Mouse (Mus musculus) macrophage (primary cell): ENCODE results near the gene Dennd1b. TPM values are rescaled to one million over a fixed set of nuclear protein-coding genes. Genes with fewer than 3 reads are reported as not detected.

Source experiments
- H3K27ac ChIP-seq: fragments of 350-480 bp; formaldehyde crosslinking; 2 replicates; pipeline ENCODE4 v1.9.0; 2021
- H3K36me3 ChIP-seq: fragments of 350-480 bp; formaldehyde crosslinking; 2 replicates; pipeline ENCODE4 v1.9.0; 2021; ENCODE audit errors: inconsistent target
- H3K4me3 ChIP-seq: fragments of 350-480 bp; formaldehyde crosslinking; 2 replicates; pipeline ENCODE4 v1.9.0; 2021; ENCODE audit errors: inconsistent target
- H3K79me2 ChIP-seq: fragments of 350-480 bp; formaldehyde crosslinking; 2 replicates; pipeline ENCODE4 v1.9.0; 2021; ENCODE audit errors: inconsistent target
- WGBS: methylation state at CpG from one replicate; pipeline ENCODE4 v1.1.7; 2026; ENCODE audit warnings: inconsistent platforms; ENCODE audit not compliant: missing documents; 5-methylcytosine and 5-hydroxymethylcytosine counted together
- polyA plus RNA-seq: library from polyadenylated mRNA; stranded (reverse); fragments of 250-400 nt; gene quantifications from 3 replicates; pipeline ENCODE4 v1.2.4, GENCODE M21; 2018; ENCODE audit warnings: inconsistent platforms

Gene Dennd1b
- polyA plus RNA-seq, 1 experiment from 2014 or later = 13.8 TPM

DNA sequence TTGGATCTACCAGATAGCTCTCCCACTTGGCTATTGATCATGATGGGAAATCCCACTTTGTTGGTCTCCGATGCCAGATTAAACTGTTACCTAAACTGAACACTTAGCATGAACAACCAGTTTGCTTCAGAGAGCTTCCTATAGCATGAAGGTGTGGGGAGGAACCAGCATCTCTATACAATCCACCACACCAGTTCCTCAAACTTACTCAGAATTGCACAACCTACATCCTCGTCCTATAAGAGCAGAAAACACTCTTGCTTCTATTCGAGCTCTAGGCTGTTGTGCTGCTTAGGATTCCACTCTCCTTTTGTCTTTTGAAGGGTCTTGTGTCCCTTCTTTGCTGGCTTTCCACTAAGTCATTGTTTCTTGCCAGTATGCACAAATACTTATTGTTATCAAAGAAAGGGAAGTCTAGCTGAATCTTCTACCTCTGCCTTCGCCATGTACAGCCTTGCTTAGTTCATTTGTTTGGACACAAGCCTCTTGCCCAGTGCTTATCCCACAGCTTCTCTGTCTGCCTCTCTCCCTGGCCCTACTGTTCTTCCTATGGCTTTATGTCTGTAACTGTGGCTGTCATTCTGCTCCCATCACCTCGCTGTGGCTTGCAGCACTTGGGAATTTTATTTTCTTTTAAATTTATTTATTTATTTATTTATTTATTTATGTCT lies 52.0 kb downstream of the Dennd1b start:
- Histone ChIP-seq H3K27ac (no peak overlapping the region), H3K4me3 (no peak overlapping the region), H3K36me3 (no peaks in the 10 kb centered on the region), H3K79me2 (peaks cover 100% of the 10 kb centered on the region)
- WGBS = 54% methylated on average over 5 of the region's 5 CpGs

DNA sequence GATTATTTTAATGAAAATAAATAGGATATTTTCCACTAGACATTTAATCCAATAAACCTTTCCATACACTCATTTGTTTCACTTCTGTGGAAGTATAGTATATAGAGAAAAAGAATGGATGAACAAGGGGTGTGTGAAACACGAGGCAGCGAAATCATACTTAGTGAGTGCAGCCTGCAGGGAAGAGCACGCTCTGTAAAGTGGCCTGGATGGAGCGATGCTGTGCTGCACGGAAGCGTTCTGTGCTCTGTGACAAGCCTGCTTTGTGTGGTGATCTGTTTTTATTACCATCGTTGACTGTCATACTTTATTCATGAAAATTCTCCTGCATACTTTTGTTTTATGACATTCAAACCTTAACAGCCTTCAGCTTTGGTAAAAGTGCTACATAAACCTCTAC lies 58.1 kb downstream of the Dennd1b start:
- 100% methylated on average over 7 of the region's 7 CpGs for WGBS
- Histone ChIP-seq H3K79me2 (peaks cover 100% of the 10 kb centered on the region), H3K36me3 (no peaks in the 10 kb centered on the region), H3K27ac (no peak overlapping the region), H3K4me3 (no peak overlapping the region)

DNA sequence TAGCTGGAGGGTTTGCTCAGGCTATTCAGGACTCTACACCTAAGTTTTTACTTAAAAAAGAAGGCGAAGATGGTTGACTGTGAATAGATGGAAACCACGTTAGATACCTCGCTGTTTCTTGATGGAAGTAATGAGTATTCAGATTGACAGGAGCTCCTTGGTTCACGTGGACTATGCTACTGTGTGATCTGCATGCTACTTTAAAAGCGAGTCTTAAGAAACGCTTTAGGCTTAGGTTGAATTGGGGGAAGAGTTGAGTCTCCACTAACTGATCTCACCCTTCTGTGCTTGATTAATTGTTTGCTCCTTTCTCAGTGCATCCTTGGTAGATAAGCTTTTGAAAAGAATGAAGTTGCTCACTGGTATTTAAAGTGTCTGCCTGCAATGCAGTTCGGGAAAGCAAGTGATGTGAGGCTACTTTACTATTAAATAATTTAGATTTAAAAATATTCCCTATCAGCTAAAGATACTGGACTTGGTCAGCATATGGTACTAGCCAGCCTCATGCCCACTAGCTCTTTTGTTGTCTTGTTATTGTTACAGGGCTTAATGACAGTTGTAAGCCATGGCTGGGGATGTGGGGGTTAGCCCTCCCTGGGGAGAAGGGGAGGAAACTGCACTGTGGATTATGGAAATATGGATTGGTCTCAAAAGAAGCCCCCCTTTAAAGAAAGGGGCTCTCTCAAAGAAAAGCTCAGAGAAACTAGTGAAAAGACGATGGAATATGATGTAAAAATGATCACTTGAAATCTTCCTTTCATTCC lies 62.8 kb downstream of the Dennd1b start:
- no peaks in the 10 kb centered on the region for H3K36me3 ChIP-seq
- H3K4me3 ChIP-seq = no peak overlapping the region
- 97% methylated on average over 8 of the region's 8 CpGs for WGBS
- H3K27ac ChIP-seq = no peak overlapping the region
- peaks cover 98% of the 10 kb centered on the region for H3K79me2 ChIP-seq

- Histone ChIP-seq H3K4me3 (no peak overlapping the region), H3K79me2 (peaks cover 81% of the 10 kb centered on the region), H3K36me3 (no peaks in the 10 kb centered on the region), H3K27ac (no peak overlapping the region)
Observed at GRCm38 (mm10) chr1:139029521-139029920, 66.3 kb downstream of the Dennd1b start.

DNA sequence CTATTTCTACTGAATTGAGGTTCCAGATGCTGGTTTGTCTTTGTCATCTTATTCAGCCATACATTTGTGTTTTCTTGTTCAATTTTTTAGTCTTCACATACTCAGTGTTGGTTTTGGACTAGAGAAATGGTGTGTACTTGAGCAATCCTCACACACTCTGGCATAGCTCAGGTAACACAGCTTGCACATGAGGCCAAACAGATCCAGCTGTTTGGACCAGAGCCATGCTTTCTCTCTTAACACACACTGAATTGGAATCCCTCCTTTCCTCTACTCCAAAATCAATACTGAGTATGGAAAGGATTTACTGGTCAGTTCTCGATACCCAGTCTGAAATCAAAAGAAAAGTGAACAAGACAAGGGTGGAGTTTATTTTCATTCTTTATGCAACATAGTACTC lies 69.2 kb downstream of the Dennd1b start:
- no peaks in the 10 kb centered on the region for H3K36me3 ChIP-seq
- H3K4me3 ChIP-seq = no peak overlapping the region
- H3K27ac ChIP-seq = no peak overlapping the region
- peaks cover 66% of the 10 kb centered on the region; the same call in 1 of the 2 replicates for H3K79me2 ChIP-seq
- WGBS = 100% methylated on average over 1 of the region's 1 CpGs

DNA sequence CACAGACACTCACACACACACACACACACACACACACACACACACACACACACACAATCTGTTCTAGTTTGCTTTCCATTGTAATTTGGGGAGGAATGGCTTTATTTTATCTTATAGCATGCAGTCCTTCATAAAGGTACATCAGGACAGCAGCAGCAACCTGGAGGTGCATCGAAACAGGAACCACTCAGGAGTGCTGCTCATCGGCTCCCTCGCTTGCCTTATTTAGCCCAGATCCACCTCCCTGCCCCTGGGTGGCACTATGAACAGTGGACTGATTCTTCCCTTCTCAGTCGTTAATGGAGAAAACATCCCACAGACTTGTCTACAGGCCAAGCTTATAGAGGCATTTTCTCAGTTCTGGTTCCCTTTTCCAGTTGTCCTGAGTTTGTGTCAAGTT lies 71.9 kb downstream of the Dennd1b start:
- Histone ChIP-seq H3K79me2 (peaks cover 68% of the 10 kb centered on the region), H3K4me3 (no peak overlapping the region), H3K36me3 (no peaks in the 10 kb centered on the region), H3K27ac (no peak overlapping the region)
- WGBS = 45% methylated on average over 4 of the region's 4 CpGs

DNA sequence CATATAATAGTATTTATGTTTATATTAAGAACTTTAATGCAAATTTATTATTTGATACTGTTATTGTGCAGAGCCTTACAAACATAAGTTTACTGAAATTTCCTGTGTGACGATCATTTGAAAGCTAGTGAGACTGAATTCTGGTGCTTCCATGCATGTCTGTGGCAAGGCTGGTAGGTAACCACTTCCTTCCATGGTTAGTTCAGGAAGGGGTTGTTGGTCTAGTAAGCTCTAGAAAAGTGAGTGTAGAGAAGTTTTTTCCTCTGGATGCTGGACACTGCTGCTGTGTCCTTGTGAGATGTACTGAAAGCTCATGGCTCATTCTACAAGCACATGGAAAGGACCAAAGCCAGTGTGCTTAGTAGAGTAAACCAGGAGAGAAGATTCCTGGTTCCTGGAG lies 73.1 kb downstream of the Dennd1b start:
- H3K79me2 ChIP-seq = peaks cover 63% of the 10 kb centered on the region
- no peak overlapping the region for H3K4me3 ChIP-seq
- 65% methylated on average over 1 of the region's 1 CpGs for WGBS
- H3K36me3 ChIP-seq = no peaks in the 10 kb centered on the region
- no peak overlapping the region for H3K27ac ChIP-seq

GRCm38 (mm10) chr1:139036768-139037507 lies 73.7 kb downstream of the Dennd1b start:
- Histone ChIP-seq H3K79me2 (peaks cover 61% of the 10 kb centered on the region), H3K27ac (no peak overlapping the region), H3K4me3 (no peak overlapping the region), H3K36me3 (no peaks in the 10 kb centered on the region)
- 34% methylated on average over 7 of the region's 7 CpGs for WGBS

GRCm38 (mm10) chr1:139038074-139038473 lies 74.8 kb downstream of the Dennd1b start:
- peaks cover 60% of the 10 kb centered on the region for H3K79me2 ChIP-seq
- WGBS = 93% methylated on average over 4 of the region's 4 CpGs
- H3K4me3 ChIP-seq = no peak overlapping the region
- H3K27ac ChIP-seq = no peak overlapping the region
- H3K36me3 ChIP-seq = no peaks in the 10 kb centered on the region

- H3K4me3 ChIP-seq = no peak overlapping the region
- WGBS = 96% methylated on average over 2 of the region's 3 CpGs
- no peak overlapping the region for H3K27ac ChIP-seq
- no peaks in the 10 kb centered on the region for H3K36me3 ChIP-seq
- H3K79me2 ChIP-seq = peaks cover 58% of the 10 kb centered on the region
Observed at GRCm38 (mm10) chr1:139038620-139039019, 75.4 kb downstream of the Dennd1b start.

DNA sequence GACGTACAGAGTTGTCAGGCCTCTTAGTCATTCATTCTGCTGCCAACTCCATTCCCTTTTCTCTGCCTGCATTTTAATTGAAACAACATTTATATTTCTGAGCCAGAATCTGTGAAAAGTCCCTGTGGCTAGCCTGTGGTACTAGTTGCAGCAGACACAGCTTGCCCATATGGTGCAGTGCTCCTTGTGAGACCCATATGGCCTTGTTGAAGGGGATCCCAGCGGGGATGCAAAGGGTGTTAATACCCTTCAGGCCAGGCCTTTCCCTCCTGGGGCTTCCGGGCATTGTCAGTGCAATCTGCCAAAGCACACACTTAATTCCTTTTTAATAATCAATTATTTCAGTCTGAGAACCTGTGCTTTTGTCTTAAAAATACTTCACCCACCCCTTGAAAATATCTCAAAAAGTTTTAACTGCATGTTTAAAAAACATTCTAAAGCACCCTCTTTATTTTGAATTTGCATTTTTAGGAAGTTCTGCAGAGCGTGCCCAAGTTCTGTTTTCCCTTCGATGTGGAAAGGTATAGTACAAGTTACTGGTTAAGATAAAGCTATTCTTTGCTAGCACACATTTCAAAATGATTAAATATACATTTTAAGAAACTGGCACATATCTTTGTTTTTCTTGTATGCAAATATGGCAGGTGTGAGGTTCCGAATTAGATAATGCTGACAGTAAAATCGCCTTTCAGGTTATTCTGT lies 76.4 kb downstream of the Dennd1b start:
- Histone ChIP-seq H3K27ac (no peak overlapping the region), H3K79me2 (peaks cover 52% of the 10 kb centered on the region), H3K4me3 (no peak overlapping the region), H3K36me3 (0 out of 2 replicates have a peak, but pooled peaks cover 5% of the 10 kb centered on the region)
- 82% methylated on average over 7 of the region's 7 CpGs for WGBS

DNA sequence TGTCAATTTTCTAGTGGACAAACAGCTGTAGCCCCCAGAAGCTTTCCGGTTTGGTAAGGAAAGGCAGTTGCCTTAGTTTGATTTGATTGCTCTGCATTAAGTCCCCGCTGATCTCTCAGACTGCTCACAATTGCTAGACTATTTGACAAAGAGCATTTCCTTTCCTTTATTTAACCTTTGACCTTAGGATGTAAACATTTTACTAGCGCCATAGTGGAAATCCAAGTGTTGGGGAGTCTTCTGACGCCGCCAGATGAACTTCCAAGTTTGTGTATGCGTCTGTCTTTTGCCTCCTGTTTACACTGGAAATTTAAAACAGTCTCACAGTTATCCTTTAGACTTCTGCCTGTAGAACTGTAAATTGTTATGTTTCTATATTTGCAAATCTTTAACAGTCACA lies 85.8 kb downstream of the Dennd1b start:
- WGBS = 96% methylated on average over 6 of the region's 6 CpGs
- peaks cover 19% of the 10 kb centered on the region; the same call in 1 of the 2 replicates for H3K36me3 ChIP-seq
- no peak overlapping the region for H3K27ac ChIP-seq
- no peak overlapping the region for H3K4me3 ChIP-seq
- peaks cover 13% of the 10 kb centered on the region; the same call in 1 of the 2 replicates for H3K79me2 ChIP-seq

DNA sequence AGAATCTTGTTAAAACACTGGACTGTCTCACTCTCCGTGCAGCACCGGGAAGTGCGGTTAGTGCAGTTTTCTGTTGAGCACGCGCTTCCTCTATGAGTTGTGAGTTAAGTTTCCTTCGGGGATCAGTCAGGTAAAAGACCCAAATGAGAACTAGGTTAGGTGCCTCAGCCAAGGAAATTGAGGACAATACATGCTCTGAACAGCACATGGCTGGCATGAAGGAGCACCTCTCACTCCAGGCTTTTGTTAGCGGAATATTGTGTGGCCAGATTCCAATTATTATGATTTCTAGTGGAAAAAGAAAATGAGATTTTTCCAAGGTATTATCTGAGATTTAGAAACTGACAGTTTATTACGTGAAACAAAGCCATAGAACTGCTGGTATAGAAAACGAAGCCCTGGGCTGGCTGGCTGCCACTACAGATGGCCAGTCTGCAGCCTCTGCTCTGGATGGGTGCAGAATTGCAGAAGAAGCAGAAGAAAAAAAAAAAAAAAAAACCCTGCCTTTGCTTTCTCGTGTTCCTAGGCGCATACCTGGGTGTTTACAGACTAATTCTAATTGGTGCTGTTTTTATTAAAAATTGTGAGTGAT lies 86.7 kb downstream of the Dennd1b start:
- H3K79me2 ChIP-seq = peaks cover 13% of the 10 kb centered on the region; the same call in 1 of the 2 replicates
- no peak overlapping the region for H3K4me3 ChIP-seq
- no peak overlapping the region for H3K27ac ChIP-seq
- 66% methylated on average over 11 of the region's 11 CpGs for WGBS
- peaks cover 25% of the 10 kb centered on the region for H3K36me3 ChIP-seq

- Histone ChIP-seq H3K79me2 (peaks cover 13% of the 10 kb centered on the region; the same call in 1 of the 2 replicates), H3K4me3 (no peak overlapping the region), H3K36me3 (peaks cover 17% of the 10 kb centered on the region), H3K27ac (no peak overlapping the region)
Observed at GRCm38 (mm10) chr1:139053003-139053402, 89.8 kb downstream of the Dennd1b start.
